Mouse (Mus musculus): ENCODE data around the gene Scube1. TPM values are rescaled to one million over a fixed set of nuclear protein-coding genes. Genes with fewer than 3 reads are reported as not detected.

The Scube1 gene
- total and polyA plus RNA-seq, 3 experiments, result not detected

DNA sequence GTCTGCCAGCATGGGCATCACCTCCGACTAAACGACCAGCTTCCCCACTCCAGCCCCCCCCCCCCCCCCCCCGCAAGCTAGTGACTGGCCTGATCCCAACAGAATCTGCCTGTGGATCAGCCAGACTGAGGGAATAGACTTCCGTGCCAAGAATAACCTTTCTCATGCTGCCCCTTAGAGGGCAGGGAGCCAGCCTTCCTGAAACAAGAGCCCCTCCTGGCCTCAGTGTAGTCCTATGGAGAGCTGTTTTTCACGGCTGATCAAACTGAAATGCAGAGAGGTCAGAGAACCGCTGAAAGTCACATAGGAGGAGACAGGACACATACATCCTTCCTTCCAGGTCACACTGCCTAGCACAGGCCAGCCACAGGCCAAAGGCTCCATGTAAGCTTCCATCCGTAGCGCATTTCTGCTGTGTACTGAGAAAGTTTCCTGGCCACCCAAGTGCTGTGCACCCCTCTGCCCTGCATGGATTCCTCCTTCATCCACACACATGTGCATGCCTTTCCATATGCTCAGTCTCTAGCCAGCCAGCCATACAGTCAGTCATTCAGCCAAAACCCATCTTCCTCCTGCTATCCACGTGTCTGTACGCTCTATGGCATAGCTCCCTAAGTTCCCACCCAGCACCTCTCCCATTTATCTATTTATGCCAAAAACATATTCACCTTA lies 18.2 kb downstream of the Scube1 start:
- Histone ChIP-seq H3K9me3 (replicated peaks; ENCODE audit: low read length) (peaks cover 14% of the 10 kb centered on the region), H3K27me3 (replicated peaks) (peaks cover 85% of the 10 kb centered on the region), H3K9ac (ENCODE audit: insufficient read depth, low read depth) (no peak overlapping the region), H3K79me2 (replicated peaks; ENCODE audit: control insufficient read depth, extremely low read depth, insufficient read depth, poor library complexity, severe bottlenecking) (no peaks in the 10 kb centered on the region), H3K4me3 (replicated peaks in 1 of 3; ENCODE audit: low read depth in 2 of 3, low read length in 2 of 3, poor library complexity in 1 of 3) (no peak overlapping the region), H3K27ac (ENCODE audit: insufficient read depth, low read depth) (no peak overlapping the region), H3K4me2 (ENCODE audit: insufficient read depth, low read depth, poor library complexity, severe bottlenecking) (no peak overlapping the region), H3K4me1 (ENCODE audit: control insufficient read depth in 1 of 2, insufficient read depth in 2 of 2) (0 out of 4 replicates have a peak, but pooled peaks cover 0 to 5% of the 10 kb centered on the region in 2 experiments), H3K36me3 (replicated peaks in 1 of 2; ENCODE audit: control insufficient read depth in 1 of 2, insufficient read depth in 1 of 2, low read length in 1 of 2) (no peaks in the 10 kb centered on the region)
- TF ChIP-seq POLR2AphosphoS2 (IDR thresholded peaks at IDR 0.05; ENCODE audit: low read depth, low read length), result no peak
- no peak for TF ChIP-seq ZMIZ1 (IDR thresholded peaks at IDR 0.05; ENCODE audit: low read depth, low read length)
- TF ChIP-seq RAD21 (IDR thresholded peaks at IDR 0.05; ENCODE audit: low read depth, low read length), result no peak
- TF ChIP-seq MAFK (IDR thresholded peaks at IDR 0.05; ENCODE audit: insufficient replicate concordance, low read length), result no peak
- no peak for TF ChIP-seq NELFE (IDR thresholded peaks at IDR 0.05; ENCODE audit: low read depth, low read length)
- no peak for TF ChIP-seq NRF1 (IDR thresholded peaks at IDR 0.05; ENCODE audit: low read depth, low read length)
- no peak for TF ChIP-seq CHD2 (IDR thresholded peaks at IDR 0.05; ENCODE audit: low read length)
- no peak for TF ChIP-seq EP300 (IDR thresholded peaks at IDR 0.05; ENCODE audit: low read length)
- TF ChIP-seq HCFC1 (IDR thresholded peaks at IDR 0.05; ENCODE audit: low read depth, low read length), result no peak
- TF ChIP-seq BHLHE40 (IDR thresholded peaks at IDR 0.05; ENCODE audit: low read depth, low read length), result no peak
- TF ChIP-seq UBTF (IDR thresholded peaks at IDR 0.05; ENCODE audit: low read depth, low read length), result no peak
- dilution Hi-C loops (cut with MboI; ENCODE audit: extremely low pct_ligation_motif_present, extremely low pct_unique_long_range_greater_than_20kb, low sequenced_read_pairs) (no loop called here), in situ Hi-C loops (cut with MboI; ENCODE audit: low pct_ligation_motif_present, low pct_unique_long_range_greater_than_20kb, low sequenced_read_pairs) (no loop called here)
- no peak for DNase-seq (ENCODE audit: extremely low read depth)

GRCm38 (mm10) chr15:83700593-83700923 lies 24.3 kb downstream of the Scube1 start:
- H3K27ac ChIP-seq (ENCODE audit: insufficient read depth, low read depth), result no peak overlapping the region
- H3K4me2 ChIP-seq (ENCODE audit: insufficient read depth, low read depth, poor library complexity, severe bottlenecking), result no peak overlapping the region
- peaks cover 14% of the 10 kb centered on the region for H3K9me3 ChIP-seq (replicated peaks; ENCODE audit: low read length)
- no peak for TF ChIP-seq CHD1 (IDR thresholded peaks at IDR 0.05; ENCODE audit: low read depth, low read length)
- TF ChIP-seq RAD21 (IDR thresholded peaks at IDR 0.05; ENCODE audit: low read depth, low read length), result no peak
- no peak for TF ChIP-seq IRF4 (IDR thresholded peaks at IDR 0.05; ENCODE audit: low read depth, low read length)
- TF ChIP-seq SIN3A (IDR thresholded peaks at IDR 0.05; ENCODE audit: low read length), result no peak
- no peak for TF ChIP-seq ZNF384 (IDR thresholded peaks at IDR 0.05; ENCODE audit: low read depth, low read length)
- TF ChIP-seq EP300 (IDR thresholded peaks at IDR 0.05; ENCODE audit: low read length), result no peak
- TF ChIP-seq POLR2A (IDR thresholded peaks at IDR 0.05; ENCODE audit: low read depth, low read length), result no peak
- no peak for TF ChIP-seq PAX5 (IDR thresholded peaks at IDR 0.05; ENCODE audit: low read length)
- TF ChIP-seq MEF2A (IDR thresholded peaks at IDR 0.05; ENCODE audit: borderline replicate concordance, low read depth, low read length), result no peak
- TF ChIP-seq USF2 (conservative IDR thresholded peaks at IDR 0.05; ENCODE audit: low read depth, low read length), result no peak
- TF ChIP-seq CHD2 (IDR thresholded peaks at IDR 0.05; ENCODE audit: low read length), result no peak
- TF ChIP-seq ZMIZ1 (IDR thresholded peaks at IDR 0.05; ENCODE audit: low read depth, low read length), result no peak
- no peak for TF ChIP-seq TCF12 (IDR thresholded peaks at IDR 0.05; ENCODE audit: low read depth, low read length)
- no peak for TF ChIP-seq NELFE (IDR thresholded peaks at IDR 0.05; ENCODE audit: low read depth, low read length)
- no peak for TF ChIP-seq ELF1 (IDR thresholded peaks at IDR 0.05; ENCODE audit: low read depth, low read length)
- in situ Hi-C loops (cut with MboI; ENCODE audit: low pct_ligation_motif_present, low pct_unique_long_range_greater_than_20kb, low sequenced_read_pairs) (no loop called here), dilution Hi-C loops (cut with MboI; ENCODE audit: extremely low pct_ligation_motif_present, extremely low pct_unique_long_range_greater_than_20kb, low sequenced_read_pairs) (no loop called here)
- DNase-seq (ENCODE audit: extremely low read depth), result no peak
- no peak overlapping the region for H3K9ac ChIP-seq (ENCODE audit: insufficient read depth, low read depth)
- H3K36me3 ChIP-seq (replicated peaks in 1 of 2; ENCODE audit: control insufficient read depth in 1 of 2, insufficient read depth in 1 of 2, low read length in 1 of 2), result no peaks in the 10 kb centered on the region
- no peaks in the 10 kb centered on the region for H3K79me2 ChIP-seq (replicated peaks; ENCODE audit: control insufficient read depth, extremely low read depth, insufficient read depth, poor library complexity, severe bottlenecking)
- H3K4me3 ChIP-seq (replicated peaks in 1 of 3; ENCODE audit: low read depth in 2 of 3, low read length in 2 of 3, poor library complexity in 1 of 3), result no peak overlapping the region
- 0 out of 4 replicates have a peak, but pooled peaks cover 0 to 3% of the 10 kb centered on the region in 2 experiments for H3K4me1 ChIP-seq (ENCODE audit: control insufficient read depth in 1 of 2, insufficient read depth in 2 of 2)
- peaks cover 87% of the 10 kb centered on the region for H3K27me3 ChIP-seq (replicated peaks)

Measured in CH12.LX (cell line).